Mouse (Mus musculus): Measurements from ENCODE around the gene Kif12. TPM values are rescaled to one million over a fixed set of nuclear protein-coding genes. Genes with fewer than 3 reads are reported as not detected.

Gene Kif12
- polyA plus RNA-seq, 1 experiment from 2014 or later = 50.0 TPM

DNA sequence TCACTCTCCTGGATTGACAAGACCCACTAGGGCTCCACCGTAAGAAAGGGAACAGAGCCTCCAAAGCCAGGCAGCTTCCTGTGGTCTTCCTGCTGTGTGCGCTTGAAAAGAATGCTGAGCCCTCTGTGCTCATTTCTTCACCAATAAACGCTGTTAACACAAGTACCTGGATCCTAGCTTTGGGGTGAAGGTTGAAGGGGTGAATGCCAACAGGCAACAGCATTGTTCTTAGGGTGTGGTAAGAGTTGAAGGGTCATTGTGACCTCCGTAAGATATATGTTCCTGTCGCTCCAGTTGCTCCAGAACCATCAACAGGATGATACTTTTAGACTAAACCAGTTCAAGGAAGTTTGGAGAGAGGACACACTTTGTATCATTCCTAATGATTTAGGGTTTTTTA lies 17.2 kb downstream of the Kif12 start, which contains the start of gene Ambp:
TSS of gene Ambp (minus strand) at position 101 of the 400 bp plus-strand sequence.
- no peak within 1 kb of the TSS for H3K9ac ChIP-seq (ENCODE audit: low read length)
- 67% methylated on average over 5 of the region's 5 CpGs for WGBS

DNA sequence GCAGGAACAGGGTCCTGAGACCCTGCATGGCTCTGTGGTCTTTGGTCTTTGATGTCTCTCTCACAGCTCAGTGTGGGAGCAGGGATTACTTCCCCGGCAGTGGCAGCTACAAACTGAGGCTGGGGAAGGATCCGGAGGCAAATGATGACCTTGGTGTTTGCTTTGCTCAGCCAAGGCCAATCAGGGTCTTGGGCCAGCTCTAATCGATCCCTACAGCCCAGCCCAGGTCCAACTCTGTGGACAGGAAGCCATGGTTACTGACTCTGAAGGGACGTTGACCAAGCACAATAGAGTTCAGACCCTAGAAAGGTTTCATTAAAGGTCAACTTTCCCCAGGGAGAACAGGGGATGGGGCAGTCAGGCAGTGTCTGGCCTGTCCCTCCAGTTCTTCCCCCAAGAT lies 17.9 kb downstream of the Kif12 start:
- Histone ChIP-seq H3K27ac (ENCODE audit: low read depth) (no peak overlapping the region), H3K4me2 (ENCODE audit: low read length) (no peak overlapping the region), H3K4me3 (ENCODE audit: low read depth, low read length) (no peak overlapping the region), H3K9ac (ENCODE audit: low read length) (no peak overlapping the region), H3K27me3 (replicated peaks; ENCODE audit: control insufficient read depth, insufficient read depth, low read length) (no peaks in the 10 kb centered on the region), H3K9me3 (ENCODE audit: control insufficient read depth, low read length) (no peaks in the 10 kb centered on the region), H3K36me3 (ENCODE audit: control insufficient read depth, insufficient read depth, low read length) (no peaks in the 10 kb centered on the region), H3K4me1 (replicated peaks; ENCODE audit: control insufficient read depth, insufficient read depth, low read length) (no peaks in the 10 kb centered on the region)
- ATAC-seq (replicated peaks; ENCODE audit: low FRiP score, low TSS enrichment, low read depth) (no peak), DNase-seq (ENCODE audit: low spot score) (no peak)
- WGBS = 59% methylated on average over 4 of the region's 4 CpGs

More for the DNA sequence above, 17.2 kb downstream of the Kif12 start, which contains the start of gene Ambp:
- H3K4me3 ChIP-seq (ENCODE audit: low read depth, low read length) = no peak within 1 kb of the TSS
- no peak within 1 kb of the TSS for H3K4me2 ChIP-seq (ENCODE audit: low read length)
- no peaks in the 10 kb centered on the region for H3K4me1 ChIP-seq (replicated peaks; ENCODE audit: control insufficient read depth, insufficient read depth, low read length)
- ATAC-seq (replicated peaks; ENCODE audit: low FRiP score, low TSS enrichment, low read depth) = no peak
- DNase-seq (ENCODE audit: low spot score) = no peak
- H3K36me3 ChIP-seq (ENCODE audit: control insufficient read depth, insufficient read depth, low read length) = no peaks in the 10 kb centered on the region
- H3K27me3 ChIP-seq (replicated peaks; ENCODE audit: control insufficient read depth, insufficient read depth, low read length) = no peaks in the 10 kb centered on the region
- no peak within 1 kb of the TSS; the same call in 1 of the 2 replicates for H3K27ac ChIP-seq (ENCODE audit: low read depth)
- no peaks in the 10 kb centered on the region for H3K9me3 ChIP-seq (ENCODE audit: control insufficient read depth, low read length)

DNA sequence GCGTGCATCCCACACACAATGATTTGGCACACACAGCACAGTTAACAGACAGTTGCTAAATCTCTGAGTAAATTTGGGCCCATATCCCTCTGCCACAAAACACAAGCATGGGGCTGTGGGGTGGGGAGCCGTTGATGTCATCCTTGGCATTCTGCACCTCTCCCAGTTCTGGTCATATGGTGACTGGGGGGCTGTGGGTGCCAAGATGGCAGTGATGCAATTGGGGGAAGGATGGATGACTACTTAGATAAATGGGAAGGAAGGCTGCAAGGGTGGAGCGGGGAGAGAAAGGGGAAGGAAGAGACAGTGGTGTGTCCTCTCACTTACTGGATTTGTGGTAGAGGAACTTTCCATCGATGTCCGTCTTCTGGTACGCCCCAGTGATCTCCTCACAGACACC lies 20.8 kb downstream of the Kif12 start:
- no peaks in the 10 kb centered on the region; the same call in 1 of the 2 replicates for H3K9me3 ChIP-seq (ENCODE audit: control insufficient read depth, low read length)
- H3K36me3 ChIP-seq (ENCODE audit: control insufficient read depth, insufficient read depth, low read length) = no peaks in the 10 kb centered on the region
- ATAC-seq (replicated peaks; ENCODE audit: low FRiP score, low TSS enrichment, low read depth) (no peak), DNase-seq (ENCODE audit: low spot score) (no peak)
- 95% methylated on average over 6 of the region's 6 CpGs for WGBS
- no peaks in the 10 kb centered on the region for H3K27me3 ChIP-seq (replicated peaks; ENCODE audit: control insufficient read depth, insufficient read depth, low read length)
- H3K27ac ChIP-seq (ENCODE audit: low read depth) = no peak overlapping the region
- no peak overlapping the region for H3K4me2 ChIP-seq (ENCODE audit: low read length)
- no peaks in the 10 kb centered on the region for H3K4me1 ChIP-seq (replicated peaks; ENCODE audit: control insufficient read depth, insufficient read depth, low read length)
- no peak overlapping the region for H3K9ac ChIP-seq (ENCODE audit: low read length)
- no peak overlapping the region for H3K4me3 ChIP-seq (ENCODE audit: low read depth, low read length)

DNA sequence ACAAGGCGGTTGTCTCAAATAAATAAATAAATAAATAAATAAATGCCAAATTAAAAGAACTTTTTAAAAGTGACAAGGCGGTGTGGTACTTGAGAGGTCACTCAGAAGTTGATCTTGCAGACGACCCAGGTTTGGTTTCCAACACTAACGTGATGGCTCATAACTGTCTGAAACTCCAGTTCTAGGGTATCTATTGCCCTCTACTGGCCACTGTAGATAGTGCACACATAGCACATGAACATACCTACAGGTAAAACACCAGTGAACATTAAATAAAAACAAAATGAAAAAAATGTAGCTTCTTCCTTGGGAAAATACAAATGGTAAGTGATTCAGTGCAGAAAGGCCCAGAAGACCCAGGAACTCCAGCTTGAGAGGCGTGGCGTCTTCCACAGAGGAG lies 24.7 kb downstream of the Kif12 start:
- Histone ChIP-seq H3K9me3 (ENCODE audit: control insufficient read depth, low read length) (no peaks in the 10 kb centered on the region; the same call in 1 of the 2 replicates), H3K27me3 (replicated peaks; ENCODE audit: control insufficient read depth, insufficient read depth, low read length) (no peaks in the 10 kb centered on the region), H3K4me3 (ENCODE audit: low read depth, low read length) (no peak overlapping the region), H3K9ac (ENCODE audit: low read length) (no peak overlapping the region), H3K4me1 (replicated peaks; ENCODE audit: control insufficient read depth, insufficient read depth, low read length) (no peaks in the 10 kb centered on the region), H3K36me3 (ENCODE audit: control insufficient read depth, insufficient read depth, low read length) (no peaks in the 10 kb centered on the region), H3K27ac (ENCODE audit: low read depth) (no peak overlapping the region), H3K4me2 (ENCODE audit: low read length) (no peak overlapping the region)
- no peak for DNase-seq (ENCODE audit: low spot score)
- ATAC-seq (replicated peaks; ENCODE audit: low FRiP score, low TSS enrichment, low read depth) = no peak
- 91% methylated on average over 6 of the region's 6 CpGs for WGBS

DNA sequence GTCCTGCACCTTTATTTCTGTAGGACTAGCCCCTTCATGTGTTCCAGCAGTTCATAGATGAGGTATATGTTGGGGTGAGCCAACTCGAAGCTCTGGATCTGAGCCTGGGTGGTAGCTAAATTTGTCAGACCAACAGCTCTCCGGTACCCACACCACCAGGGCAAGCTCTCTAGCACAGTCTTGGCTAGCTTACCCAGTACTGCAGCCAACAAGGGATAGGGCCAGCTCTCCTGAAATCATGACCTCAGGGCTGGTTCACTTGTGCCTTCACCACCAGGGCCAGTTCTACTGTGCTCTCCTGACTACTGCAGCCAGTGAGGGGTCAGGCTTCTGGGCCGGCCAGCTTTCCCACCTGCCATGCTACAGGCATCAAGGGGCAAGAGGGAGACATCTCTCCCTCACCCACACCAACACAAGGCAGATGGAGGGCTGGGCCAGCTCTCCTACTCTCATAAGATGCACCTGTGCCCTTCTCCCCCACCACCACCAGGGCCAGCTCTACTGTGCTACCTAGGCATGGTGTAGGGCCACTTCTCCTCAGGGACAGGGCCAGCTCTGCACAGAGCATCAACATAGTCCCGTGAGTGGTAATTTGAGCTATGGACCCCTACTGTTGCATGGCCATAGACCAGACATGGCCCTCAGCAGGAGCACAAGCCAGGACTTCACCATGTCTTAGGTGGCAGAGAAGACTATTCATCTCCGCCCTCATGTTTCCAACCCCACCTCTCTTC lies 41.9 kb downstream of the Kif12 start:
- no peak overlapping the region for H3K4me2 ChIP-seq (ENCODE audit: low read length)
- 93% methylated on average over 5 of the region's 5 CpGs for WGBS
- H3K27ac ChIP-seq (ENCODE audit: low read depth) = no peak overlapping the region
- H3K9ac ChIP-seq (ENCODE audit: low read length) = no peak overlapping the region
- H3K4me3 ChIP-seq (ENCODE audit: low read depth, low read length) = no peak overlapping the region
- H3K36me3 ChIP-seq (ENCODE audit: control insufficient read depth, insufficient read depth, low read length) = peaks cover 54% of the 10 kb centered on the region
- DNase-seq (ENCODE audit: low spot score) (no peak), ATAC-seq (replicated peaks; ENCODE audit: low FRiP score, low TSS enrichment, low read depth) (no peak)
- no peaks in the 10 kb centered on the region for H3K27me3 ChIP-seq (replicated peaks; ENCODE audit: control insufficient read depth, insufficient read depth, low read length)
- H3K4me1 ChIP-seq (replicated peaks; ENCODE audit: control insufficient read depth, insufficient read depth, low read length) = no peaks in the 10 kb centered on the region
- H3K9me3 ChIP-seq (ENCODE audit: control insufficient read depth, low read length) = no peaks in the 10 kb centered on the region

DNA sequence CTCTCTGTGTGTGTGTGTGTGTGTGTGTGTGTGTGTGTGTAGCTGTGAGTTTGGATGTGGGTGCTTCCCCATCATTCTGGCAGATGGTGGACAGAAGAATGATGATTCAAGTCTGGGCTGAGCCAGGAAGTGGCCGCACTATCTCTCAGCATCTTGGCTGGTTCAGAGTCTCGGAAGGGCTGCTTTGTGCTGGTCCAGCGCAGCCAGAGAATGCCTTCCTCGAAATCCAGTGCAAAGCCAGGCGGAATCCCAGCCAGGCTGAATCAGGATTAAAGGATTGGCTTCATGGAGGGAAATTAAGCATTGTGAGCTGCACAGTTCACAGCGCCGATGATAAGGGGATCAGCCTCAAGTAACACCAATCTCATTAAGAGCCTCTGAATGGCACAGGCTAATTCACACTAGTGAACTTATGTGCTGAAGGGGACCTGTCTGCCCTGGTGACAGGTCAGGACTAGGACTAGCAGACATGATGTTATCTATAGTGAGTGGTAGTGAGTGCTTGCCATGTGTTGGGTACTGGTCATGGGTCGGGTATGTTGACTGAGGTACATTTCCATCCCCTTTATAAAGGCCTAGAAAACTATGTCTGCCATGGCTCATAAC lies 47.0 kb downstream of the Kif12 start:
- Histone ChIP-seq H3K4me3 (ENCODE audit: low read depth, low read length) (no peak overlapping the region), H3K36me3 (ENCODE audit: control insufficient read depth, insufficient read depth, low read length) (peaks cover 44% of the 10 kb centered on the region), H3K4me1 (replicated peaks; ENCODE audit: control insufficient read depth, insufficient read depth, low read length) (no peaks in the 10 kb centered on the region), H3K9me3 (ENCODE audit: control insufficient read depth, low read length) (peaks cover 5% of the 10 kb centered on the region; the same call in 1 of the 2 replicates), H3K9ac (ENCODE audit: low read length) (no peak overlapping the region), H3K27ac (ENCODE audit: low read depth) (no peak overlapping the region), H3K27me3 (replicated peaks; ENCODE audit: control insufficient read depth, insufficient read depth, low read length) (no peaks in the 10 kb centered on the region), H3K4me2 (ENCODE audit: low read length) (no peak overlapping the region)
- ATAC-seq (replicated peaks; ENCODE audit: low FRiP score, low TSS enrichment, low read depth) (no peak), DNase-seq (ENCODE audit: low spot score) (no peak)
- WGBS = 86% methylated on average over 8 of the region's 8 CpGs

DNA sequence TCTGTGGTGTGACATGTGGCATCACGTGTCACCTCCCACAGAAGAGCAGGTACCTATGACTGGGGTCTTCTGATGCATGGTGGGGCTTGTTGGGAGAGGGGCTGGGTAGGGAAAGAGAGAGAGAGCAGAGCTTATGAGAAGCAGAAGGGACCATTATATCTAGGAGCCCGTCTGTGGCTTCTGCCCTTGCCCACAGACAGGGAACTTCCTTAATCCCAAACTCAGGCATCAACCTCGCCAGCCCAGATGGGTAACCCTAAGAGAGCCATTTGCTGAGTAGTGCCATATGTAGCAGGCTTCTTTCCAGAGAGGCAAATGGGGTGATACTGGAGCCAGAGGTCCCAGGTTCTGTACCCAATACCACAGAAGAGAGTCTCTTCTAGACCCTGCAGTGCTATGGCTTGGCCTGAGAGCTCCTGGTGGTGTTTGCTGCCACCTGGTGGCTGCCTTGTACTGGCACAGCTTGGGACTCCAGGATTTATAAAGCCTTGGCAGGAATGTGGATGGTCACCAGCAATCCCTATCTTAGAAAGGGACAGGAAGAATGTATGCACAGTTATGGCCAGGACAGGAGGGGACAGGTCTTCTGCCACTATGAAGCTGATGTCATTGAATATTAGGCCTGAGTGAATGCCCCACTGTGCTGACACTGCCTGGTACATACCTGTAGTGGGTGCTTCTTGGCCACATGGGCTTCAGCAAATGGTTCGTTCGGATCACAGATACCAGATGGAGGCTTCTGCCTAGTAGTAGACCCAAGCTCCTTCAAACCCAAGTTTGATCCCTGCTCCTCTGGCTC lies 53.1 kb downstream of the Kif12 start:
- H3K36me3 ChIP-seq (ENCODE audit: control insufficient read depth, insufficient read depth, low read length) = peaks cover 62% of the 10 kb centered on the region

More for the DNA sequence above, 53.1 kb downstream of the Kif12 start:
- no peak overlapping the region for H3K9ac ChIP-seq (ENCODE audit: low read length)
- no peak overlapping the region for H3K4me2 ChIP-seq (ENCODE audit: low read length)
- H3K9me3 ChIP-seq (ENCODE audit: control insufficient read depth, low read length) = peaks cover 5% of the 10 kb centered on the region; the same call in 1 of the 2 replicates
- ATAC-seq (replicated peaks; ENCODE audit: low FRiP score, low TSS enrichment, low read depth) = peak; percentile 84
- no peaks in the 10 kb centered on the region for H3K4me1 ChIP-seq (replicated peaks; ENCODE audit: control insufficient read depth, insufficient read depth, low read length)
- H3K4me3 ChIP-seq (ENCODE audit: low read depth, low read length) = no peak overlapping the region
- H3K27ac ChIP-seq (ENCODE audit: low read depth) = no peak overlapping the region
- DNase-seq (ENCODE audit: low spot score) = peak; percentile 91
- WGBS = 86% methylated on average over 5 of the region's 5 CpGs
- H3K27me3 ChIP-seq (replicated peaks; ENCODE audit: control insufficient read depth, insufficient read depth, low read length) = no peaks in the 10 kb centered on the region
